ENCODE assay signal across 8 mouse cellular contexts in the genomic region with DNA sequence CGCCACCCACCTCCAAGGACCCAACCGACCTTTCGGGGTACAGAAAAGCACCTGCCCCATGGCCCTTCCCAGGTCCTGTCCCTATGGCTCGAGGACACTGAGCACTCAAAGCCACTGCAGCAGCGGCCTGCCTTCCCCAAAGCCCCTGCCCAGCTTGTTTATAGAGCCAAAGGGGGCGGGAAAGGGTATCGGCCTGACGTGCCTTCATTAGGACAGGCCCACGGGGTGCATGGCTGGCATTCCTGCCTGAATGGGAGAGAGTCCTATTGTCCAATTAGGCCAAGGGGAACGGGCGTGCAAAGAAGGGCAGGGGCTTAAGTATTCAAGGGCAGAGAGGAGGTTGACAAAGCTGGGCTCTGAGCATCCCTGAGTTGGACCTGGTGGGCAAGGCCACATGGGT. TPM values are rescaled to one million over a fixed set of nuclear protein-coding genes. Genes with fewer than 3 reads are reported as not detected.
A peak's percentile ranks its signal among the peaks of the same experiment; 100 is the strongest.
DNase-seq lines count a peak whose midpoint lies in the region; ATAC-seq and TF ChIP-seq lines count a peak whose summit lies in the region.

No protein-coding gene starts in this region.

- no peak overlapping the region for H3K4me3 ChIP-seq in kidney, postnatal 0 days (replicated peaks; ENCODE audit: low read depth, low read length)
- H3K4me3 ChIP-seq in embryonic facial prominence, embryonic 13.5 days, result peak overlapping the region; percentile 15; the same call in 1 of the 2 replicates
- H3K4me3 ChIP-seq in hindbrain, embryonic 10.5 days, result 0 out of 2 replicates have a peak overlapping the region, but pooled peaks have one; percentile 12
- no peak overlapping the region for H3K4me3 ChIP-seq in midbrain, postnatal 0 days (ENCODE audit: low read depth, low read length)

- H3K4me1 ChIP-seq in kidney, postnatal 0 days (replicated peaks; ENCODE audit: insufficient read depth, low read length), result peaks cover 34% of the 10 kb centered on the region
- H3K4me1 ChIP-seq in embryonic facial prominence, embryonic 13.5 days, result peaks cover 65% of the 10 kb centered on the region
- peaks cover 69% of the 10 kb centered on the region for H3K4me1 ChIP-seq in hindbrain, embryonic 10.5 days (replicated peaks)
- H3K4me1 ChIP-seq in midbrain, postnatal 0 days (ENCODE audit: insufficient read depth, low read length), result peaks cover 9% of the 10 kb centered on the region; the same call in 1 of the 2 replicates

- H3K9me3 ChIP-seq in kidney, postnatal 0 days (replicated peaks; ENCODE audit: low read length), result no peaks in the 10 kb centered on the region
- no peaks in the 10 kb centered on the region for H3K9me3 ChIP-seq in embryonic facial prominence, embryonic 13.5 days
- H3K9me3 ChIP-seq in hindbrain, embryonic 10.5 days, result no peaks in the 10 kb centered on the region
- no peaks in the 10 kb centered on the region for H3K9me3 ChIP-seq in midbrain, postnatal 0 days (ENCODE audit: low read length)

- 73% methylated on average over 11 of the region's 11 CpGs for WGBS in kidney, postnatal 0 days
- WGBS in embryonic facial prominence, embryonic 13.5 days, result 69% methylated on average over 11 of the region's 11 CpGs
- WGBS in hindbrain, embryonic 10.5 days, result 63% methylated on average over 11 of the region's 11 CpGs
- WGBS in midbrain, postnatal 0 days, result 54% methylated on average over 11 of the region's 11 CpGs

- no peaks in the 10 kb centered on the region for H3K27me3 ChIP-seq in kidney, postnatal 0 days (ENCODE audit: insufficient read depth, low read length)
- H3K27me3 ChIP-seq in embryonic facial prominence, embryonic 13.5 days, result no peaks in the 10 kb centered on the region
- H3K27me3 ChIP-seq in hindbrain, embryonic 10.5 days (ENCODE audit: insufficient read depth, poor library complexity, severe bottlenecking), result no peaks in the 10 kb centered on the region
- H3K27me3 ChIP-seq in midbrain, postnatal 0 days (ENCODE audit: insufficient read depth, low read length), result no peaks in the 10 kb centered on the region

- peaks cover 24% of the 10 kb centered on the region for H3K36me3 ChIP-seq in kidney, postnatal 0 days (ENCODE audit: insufficient read depth, low read length)
- H3K36me3 ChIP-seq in embryonic facial prominence, embryonic 13.5 days, result peaks cover 72% of the 10 kb centered on the region
- H3K36me3 ChIP-seq in hindbrain, embryonic 10.5 days, result peaks cover 92% of the 10 kb centered on the region
- H3K36me3 ChIP-seq in midbrain, postnatal 0 days (ENCODE audit: insufficient read depth, low read length), result peaks cover 6% of the 10 kb centered on the region; the same call in 1 of the 2 replicates

- ATAC-seq in kidney, postnatal 0 days (replicated peaks; ENCODE audit: low FRiP score, low read depth), result no peak
- no peak for ATAC-seq in embryonic facial prominence, embryonic 13.5 days (ENCODE audit: insufficient number of reproducible peaks, insufficient read depth, low FRiP score, low TSS enrichment, low read depth)
- no peak for ATAC-seq in midbrain, postnatal 0 days (ENCODE audit: low FRiP score)

- no peak for TF ChIP-seq CTCF in kidney, postnatal 0 days (IDR thresholded peaks at IDR 0.05; ENCODE audit: low read depth)
- TF ChIP-seq CTCF in midbrain, postnatal 0 days (IDR thresholded peaks at IDR 0.05), result no peak

- H3K9ac ChIP-seq in kidney, postnatal 0 days (ENCODE audit: low read depth, low read length), result no peak overlapping the region
- H3K9ac ChIP-seq in embryonic facial prominence, embryonic 13.5 days, result peak overlapping the region; percentile 40; the same call in 1 of the 2 replicates
- no peak overlapping the region for H3K9ac ChIP-seq in midbrain, postnatal 0 days (replicated peaks; ENCODE audit: low read length, poor library complexity, severe bottlenecking)

- DNase-seq in kidney, postnatal 0 days (ENCODE audit: low spot score), result no peak
- DNase-seq in kidney, postnatal 36 days, result no peak
- DNase-seq in hindbrain, embryonic 10.5 days (ENCODE audit: low spot score), result no peak
- no peak for DNase-seq in midbrain, postnatal 0 days (ENCODE audit: low spot score)
- no peak for DNase-seq in kidney, postnatal 4 days
- DNase-seq in cerebellum, postnatal 25 days, result no peak
- DNase-seq in left cerebral cortex, postnatal 14 days (ENCODE audit: low spot score in 2 of 2), result no peak

- H3K27ac ChIP-seq in kidney, postnatal 0 days, result peak overlapping the region; percentile 77; the same call in 1 of the 2 replicates
- H3K27ac ChIP-seq in embryonic facial prominence, embryonic 13.5 days, result peak overlapping the region; percentile 80
- peak overlapping the region; percentile 78 for H3K27ac ChIP-seq in hindbrain, embryonic 10.5 days
- H3K27ac ChIP-seq in midbrain, postnatal 0 days (ENCODE audit: low read depth, low read length), result peak overlapping the region; percentile 62

- intact Hi-C loops in left cerebral cortex, postnatal 14 days (cut with DNase I), result no loop called here

- H3K4me2 ChIP-seq in kidney, postnatal 0 days (ENCODE audit: low read length), result no peak overlapping the region
- H3K4me2 ChIP-seq in embryonic facial prominence, embryonic 13.5 days, result peak overlapping the region; percentile 94
- no peak overlapping the region for H3K4me2 ChIP-seq in midbrain, postnatal 0 days (ENCODE audit: low read depth, low read length, poor library complexity, severe bottlenecking)

RNA-seq across cellular contexts. Expression of a gene that starts 5.5 kb away (rescaled TPM):
- polyA plus RNA-seq in kidney, postnatal 0 days (2015; fragmentation: Nextera tagmentation; extraction: Ambion mirVana), result 14.2 and 14.4 TPM in 2 replicates
- 16.1 and 17.3 TPM in 2 replicates for polyA plus RNA-seq in embryonic facial prominence, embryonic 13.5 days (2015; fragmentation: Nextera tagmentation; extraction: Ambion mirVana)
- polyA plus RNA-seq in hindbrain, embryonic 10.5 days (2016; fragmentation: Nextera tagmentation; extraction: Ambion mirVana), result 19.0 and 21.5 TPM in 2 replicates
- 18.5 and 27.9 TPM in 2 replicates for total RNA-seq in midbrain, postnatal 0 days (2014; rRNA removed)
- 7.2 and 8.3 TPM in 2 replicates for polyA plus RNA-seq in midbrain, postnatal 0 days (2015; fragmentation: Nextera tagmentation; extraction: Ambion mirVana)
- total RNA-seq in left cerebral cortex, postnatal 14 days (2021), result 10 to 100 TPM; 18.7 to 21.3 TPM

RNA-seq across cellular contexts. Expression of a gene that starts 6.6 kb away (rescaled TPM):
- polyA plus RNA-seq in kidney, postnatal 0 days (2015; fragmentation: Nextera tagmentation; extraction: Ambion mirVana), result 34.7 and 36.2 TPM in 2 replicates
- polyA plus RNA-seq in embryonic facial prominence, embryonic 13.5 days (2015; fragmentation: Nextera tagmentation; extraction: Ambion mirVana), result 31.3 and 34.6 TPM in 2 replicates
- polyA plus RNA-seq in hindbrain, embryonic 10.5 days (2016; fragmentation: Nextera tagmentation; extraction: Ambion mirVana), result 38.1 and 41.5 TPM in 2 replicates
- total RNA-seq in midbrain, postnatal 0 days (2014; rRNA removed), result 25.0 and 27.7 TPM in 2 replicates
- polyA plus RNA-seq in midbrain, postnatal 0 days (2015; fragmentation: Nextera tagmentation; extraction: Ambion mirVana), result 14.8 and 15.5 TPM in 2 replicates
- total RNA-seq in left cerebral cortex, postnatal 14 days (2021), result 10 to 100 TPM; 12.7 to 15.3 TPM

RNA-seq across cellular contexts. Expression of a gene that starts 15.9 kb away (rescaled TPM):
- polyA plus RNA-seq in kidney, postnatal 0 days (2015; fragmentation: Nextera tagmentation; extraction: Ambion mirVana), result 54.5 and 61.2 TPM in 2 replicates
- polyA plus RNA-seq in embryonic facial prominence, embryonic 13.5 days (2015; fragmentation: Nextera tagmentation; extraction: Ambion mirVana), result 8.1 and 9.5 TPM in 2 replicates
- polyA plus RNA-seq in hindbrain, embryonic 10.5 days (2016; fragmentation: Nextera tagmentation; extraction: Ambion mirVana), result 10.4 and 11.9 TPM in 2 replicates
- total RNA-seq in midbrain, postnatal 0 days (2014; rRNA removed), result 0.99 and 1.0 TPM in 2 replicates
- 0.51 and 0.81 TPM in 2 replicates for polyA plus RNA-seq in midbrain, postnatal 0 days (2015; fragmentation: Nextera tagmentation; extraction: Ambion mirVana)
- 1 to 10 TPM; 2.8 to 3.4 TPM for total RNA-seq in left cerebral cortex, postnatal 14 days (2021)

RNA-seq across cellular contexts. Expression of a gene that starts 42.7 kb away (rescaled TPM):
- 19.6 TPM in 2 replicates for polyA plus RNA-seq in kidney, postnatal 0 days (2015; fragmentation: Nextera tagmentation; extraction: Ambion mirVana)
- 24.8 and 24.9 TPM in 2 replicates for polyA plus RNA-seq in embryonic facial prominence, embryonic 13.5 days (2015; fragmentation: Nextera tagmentation; extraction: Ambion mirVana)
- polyA plus RNA-seq in hindbrain, embryonic 10.5 days (2016; fragmentation: Nextera tagmentation; extraction: Ambion mirVana), result 42.0 and 47.4 TPM in 2 replicates
- 26.5 and 32.7 TPM in 2 replicates for total RNA-seq in midbrain, postnatal 0 days (2014; rRNA removed)
- 14.6 and 15.9 TPM in 2 replicates for polyA plus RNA-seq in midbrain, postnatal 0 days (2015; fragmentation: Nextera tagmentation; extraction: Ambion mirVana)
- 10 to 100 TPM; 48.1 to 51.4 TPM for total RNA-seq in left cerebral cortex, postnatal 14 days (2021)

RNA-seq across cellular contexts. Expression of a gene that starts 50.2 kb away (rescaled TPM):
- 16.5 and 17.6 TPM in 2 replicates for polyA plus RNA-seq in kidney, postnatal 0 days (2015; fragmentation: Nextera tagmentation; extraction: Ambion mirVana)
- polyA plus RNA-seq in embryonic facial prominence, embryonic 13.5 days (2015; fragmentation: Nextera tagmentation; extraction: Ambion mirVana), result 0.67 and 1.0 TPM in 2 replicates
- polyA plus RNA-seq in hindbrain, embryonic 10.5 days (2016; fragmentation: Nextera tagmentation; extraction: Ambion mirVana), result 0.19 and 0.21 TPM in 2 replicates
- total RNA-seq in midbrain, postnatal 0 days (2014; rRNA removed), result not detected in 2 replicates
- 0.09 and 0.29 TPM in 2 replicates for polyA plus RNA-seq in midbrain, postnatal 0 days (2015; fragmentation: Nextera tagmentation; extraction: Ambion mirVana)
- total RNA-seq in left cerebral cortex, postnatal 14 days (2021), result under 1 TPM; 0.13 to 0.17 TPM

Comparison
In these comparisons a context has a peak if more than half of its experiments do, and no peak if none do; other contexts are left out.
1. H3K4me3 ChIP-seq: peak in embryonic facial prominence, embryonic 13.5 days (single experiment) and hindbrain, embryonic 10.5 days (single experiment); none in kidney, postnatal 0 days (single experiment) and midbrain, postnatal 0 days (single experiment).
2. Peak in every context shown above with its lines, with median percentiles within 50 percentile points of each other: H3K27ac ChIP-seq.